Comparison of ENCODE assay signal across 17 mouse cellular contexts in the genomic region with DNA sequence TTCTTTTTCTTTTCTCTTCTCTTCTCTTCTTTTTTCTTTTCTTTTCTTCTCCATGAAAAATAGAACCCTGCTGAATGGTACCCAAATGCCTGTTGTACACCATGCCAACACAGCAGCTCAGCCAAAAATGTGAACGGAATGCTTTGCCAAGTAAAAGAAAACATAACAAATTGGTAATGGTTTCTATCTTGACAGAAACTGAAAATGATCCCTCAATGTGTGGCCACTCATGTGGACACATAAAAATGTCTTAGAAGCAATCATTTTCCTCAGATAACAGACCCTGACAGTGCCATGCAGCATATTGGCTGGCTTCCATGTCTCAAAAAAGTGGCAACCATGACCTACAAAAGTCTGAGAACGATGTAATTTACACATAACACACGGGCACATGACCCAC.
DNase-seq lines count a peak whose midpoint lies in the region; ATAC-seq and TF ChIP-seq lines count a peak whose summit lies in the region.
"Had no signal": no experiment of that assay in that cellular context is flagged by ENCODE, and none has a peak within 500 bp of the region (broad histone marks: within the 10 kb centered on the region; RNA-seq: fewer than 3 reads in every experiment).

No protein-coding gene starts in this region.

- TF ChIP-seq CTCF in brain, embryonic 14.5 days (IDR thresholded peaks at IDR 0.05; ENCODE audit: borderline replicate concordance, extremely low read depth, insufficient read depth, insufficient read length): no peak

- H3K4me1 ChIP-seq in embryonic facial prominence, embryonic 12.5 days: peaks cover 9% of the 10 kb centered on the region; the same call in 1 of the 2 replicates
- peaks cover 27% of the 10 kb centered on the region for H3K4me1 ChIP-seq in embryonic facial prominence, embryonic 10.5 days
- peaks cover 17% of the 10 kb centered on the region for H3K4me1 ChIP-seq in embryonic facial prominence, embryonic 13.5 days
- H3K4me1 ChIP-seq: heart, embryonic 12.5 days; liver, embryonic 15.5 days; midbrain, embryonic 10.5 days had no signal

- no peak overlapping the region for H3K4me2 ChIP-seq in embryonic facial prominence, embryonic 12.5 days (replicated peaks)
- no peak overlapping the region for H3K4me2 ChIP-seq in embryonic facial prominence, embryonic 13.5 days
- H3K4me2 ChIP-seq: heart, embryonic 12.5 days; limb, embryonic 12.5 days; liver, embryonic 15.5 days had no signal

- H3K9ac ChIP-seq in embryonic facial prominence, embryonic 12.5 days: no peak overlapping the region
- H3K9ac ChIP-seq in embryonic facial prominence, embryonic 13.5 days: no peak overlapping the region
- H3K9ac ChIP-seq: heart, embryonic 12.5 days; limb, embryonic 12.5 days; liver, embryonic 15.5 days had no signal

- H3K27ac ChIP-seq in embryonic facial prominence, embryonic 12.5 days: 0 out of 2 replicates have a peak overlapping the region, but pooled peaks have one; percentile 23
- H3K27ac ChIP-seq in embryonic facial prominence, embryonic 10.5 days (replicated peaks): no peak overlapping the region
- peak overlapping the region; percentile 62 for H3K27ac ChIP-seq in embryonic facial prominence, embryonic 13.5 days
- H3K27ac ChIP-seq: limb, embryonic 12.5 days; liver, embryonic 15.5 days; midbrain, embryonic 10.5 days had no signal

- WGBS in embryonic facial prominence, embryonic 12.5 days: 42% methylated on average over 3 of the region's 3 CpGs
- 71% methylated on average over 3 of the region's 3 CpGs for WGBS in embryonic facial prominence, embryonic 10.5 days
- 53% methylated on average over 3 of the region's 3 CpGs for WGBS in embryonic facial prominence, embryonic 13.5 days

- no peaks in the 10 kb centered on the region for H3K27me3 ChIP-seq in embryonic facial prominence, embryonic 12.5 days
- H3K27me3 ChIP-seq in embryonic facial prominence, embryonic 10.5 days (replicated peaks; ENCODE audit: low read depth, poor library complexity, severe bottlenecking): no peaks in the 10 kb centered on the region
- H3K27me3 ChIP-seq in embryonic facial prominence, embryonic 13.5 days: no peaks in the 10 kb centered on the region
- H3K27me3 ChIP-seq: heart, embryonic 12.5 days; limb, embryonic 12.5 days; liver, embryonic 15.5 days; Patski had no signal

- ATAC-seq in embryonic facial prominence, embryonic 12.5 days (ENCODE audit: insufficient number of reproducible peaks, insufficient read depth, low FRiP score, low TSS enrichment): no peak
- 0 out of 2 replicates have a peak, but pooled peaks have one; percentile 20 for ATAC-seq in embryonic facial prominence, embryonic 13.5 days (ENCODE audit: insufficient number of reproducible peaks, insufficient read depth, low FRiP score, low TSS enrichment, low read depth)
- ATAC-seq: intestine, postnatal 0 days; Patski had no signal

- H3K9me3 ChIP-seq in embryonic facial prominence, embryonic 12.5 days: no peaks in the 10 kb centered on the region
- H3K9me3 ChIP-seq in embryonic facial prominence, embryonic 10.5 days: no peaks in the 10 kb centered on the region
- no peaks in the 10 kb centered on the region for H3K9me3 ChIP-seq in embryonic facial prominence, embryonic 13.5 days
- H3K9me3 ChIP-seq: heart, embryonic 12.5 days; limb, embryonic 12.5 days; liver, embryonic 15.5 days; midbrain, embryonic 10.5 days had no signal

- no peak for TF ChIP-seq POLR2A in brain, embryonic 14.5 days (IDR thresholded peaks at IDR 0.05; ENCODE audit: borderline replicate concordance, extremely low read depth, insufficient read depth, insufficient read length, poor library complexity, severe bottlenecking)

- no peak overlapping the region for H3K4me3 ChIP-seq in embryonic facial prominence, embryonic 12.5 days
- H3K4me3 ChIP-seq in embryonic facial prominence, embryonic 10.5 days: no peak overlapping the region
- no peak overlapping the region for H3K4me3 ChIP-seq in embryonic facial prominence, embryonic 13.5 days
- H3K4me3 ChIP-seq: heart, embryonic 12.5 days; limb, embryonic 12.5 days; liver, embryonic 15.5 days; midbrain, embryonic 10.5 days had no signal

- DNase-seq in embryonic facial prominence, embryonic 10.5 days (ENCODE audit: low spot score): no peak
- DNase-seq in layer of hippocampus, adult 9-11 months: peak; percentile 8
- no peak for DNase-seq in layer of hippocampus, adult 11-12 months (ENCODE audit: low spot score)
- peak; percentile 43 for DNase-seq in brain, embryonic 14.5 days (ENCODE audit: low read depth)
- DNase-seq in heart, adult 11 months: no peak
- DNase-seq in embryo, embryonic 10 days (ENCODE audit: low spot score): no peak
- DNase-seq: heart, postnatal 36 days; kidney, postnatal 14 days; thymus, adult 18-20 months had no signal

- H3K36me3 ChIP-seq in embryonic facial prominence, embryonic 12.5 days: 0 out of 2 replicates have a peak, but pooled peaks cover 4% of the 10 kb centered on the region
- peaks cover 9% of the 10 kb centered on the region for H3K36me3 ChIP-seq in embryonic facial prominence, embryonic 10.5 days (replicated peaks)
- H3K36me3 ChIP-seq in embryonic facial prominence, embryonic 13.5 days: no peaks in the 10 kb centered on the region
- H3K36me3 ChIP-seq: liver, embryonic 15.5 days had no signal

Comparison
In these comparisons a context has a peak if more than half of its experiments do, and no peak if none do; other contexts are left out.
1. DNase-seq: peak in layer of hippocampus, adult 9-11 months (single experiment) and brain, embryonic 14.5 days (single experiment); none in embryonic facial prominence, embryonic 10.5 days (single experiment), layer of hippocampus, adult 11-12 months (single experiment), heart, adult 11 months (single experiment) and embryo, embryonic 10 days (single experiment).